13 mouse cellular contexts compared by ENCODE assay signal in genomic region chr13:102064590-102065273, GRCm38 (mm10).
DNase-seq lines count a peak whose midpoint lies in the region; ATAC-seq lines count a peak whose summit lies in the region.
"Had no signal": no experiment of that assay in that cellular context is flagged by ENCODE, and none has a peak within 500 bp of the region (broad histone marks: within the 10 kb centered on the region; RNA-seq: fewer than 3 reads in every experiment).

No protein-coding gene starts in this region.

- DNase-seq in cerebellum, postnatal 10 days: peak; percentile 24 to 36
- DNase-seq in cerebellum, adult 9-11 months: no peak
- DNase-seq in left cerebral cortex, postnatal 4 days: peak; percentile 24
- no peak for DNase-seq in left cerebral cortex, postnatal 14 days (ENCODE audit: low spot score in 2 of 2)
- DNase-seq in intestine, embryonic 14.5 days (ENCODE audit: low spot score): peak; percentile 65
- DNase-seq in retina, postnatal 1 day: no peak
- no peak for DNase-seq in thymus, postnatal 0 days (ENCODE audit: low spot score)
- DNase-seq: cerebellum, postnatal 36 days; right cerebral cortex, postnatal 25 days had no signal

- no peak overlapping the region for H3K4me2 ChIP-seq in intestine, embryonic 14.5 days (ENCODE audit: low read length)
- H3K4me2 ChIP-seq: hindbrain, embryonic 15.5 days; limb, embryonic 12.5 days had no signal

- ATAC-seq in intestine, embryonic 14.5 days (replicated peaks; ENCODE audit: low FRiP score, low TSS enrichment, low read depth): peak; percentile 93
- peak; percentile 95 for ATAC-seq in megakaryocyte-erythroid progenitor cell, adult 5-6 weeks (replicated peaks; ENCODE audit: low FRiP score, low TSS enrichment, poor library complexity, severe bottlenecking)

- no peaks in the 10 kb centered on the region for H3K4me1 ChIP-seq in intestine, embryonic 14.5 days (replicated peaks; ENCODE audit: control insufficient read depth, insufficient read depth, low read length)
- H3K4me1 ChIP-seq: hindbrain, embryonic 15.5 days had no signal

- H3K4me3 ChIP-seq in intestine, embryonic 14.5 days (ENCODE audit: low read depth, low read length): no peak overlapping the region
- H3K4me3 ChIP-seq: hindbrain, embryonic 15.5 days; limb, embryonic 12.5 days had no signal

- intact Hi-C loops in left cerebral cortex, postnatal 4 days (cut with DNase I): no loop called here
- intact Hi-C loops in left cerebral cortex, postnatal 14 days (cut with DNase I): no loop called here

- no peak overlapping the region for H3K27ac ChIP-seq in intestine, embryonic 14.5 days (ENCODE audit: low read depth)
- H3K27ac ChIP-seq: hindbrain, embryonic 15.5 days; limb, embryonic 12.5 days had no signal

- H3K36me3 ChIP-seq in intestine, embryonic 14.5 days (ENCODE audit: control insufficient read depth, insufficient read depth, low read length): no peaks in the 10 kb centered on the region
- H3K36me3 ChIP-seq: G1E; hindbrain, embryonic 15.5 days; limb, embryonic 12.5 days had no signal

- no peak overlapping the region for H3K9ac ChIP-seq in intestine, embryonic 14.5 days (ENCODE audit: low read length)
- H3K9ac ChIP-seq: hindbrain, embryonic 15.5 days; limb, embryonic 12.5 days had no signal

- WGBS in intestine, embryonic 14.5 days: 27% methylated on average over 7 of the region's 7 CpGs

- no peaks in the 10 kb centered on the region for H3K9me3 ChIP-seq in intestine, embryonic 14.5 days (ENCODE audit: control insufficient read depth, low read length)
- H3K9me3 ChIP-seq: G1E; hindbrain, embryonic 15.5 days; limb, embryonic 12.5 days had no signal

- no peaks in the 10 kb centered on the region for H3K27me3 ChIP-seq in intestine, embryonic 14.5 days (replicated peaks; ENCODE audit: control insufficient read depth, insufficient read depth, low read length)
- H3K27me3 ChIP-seq: hindbrain, embryonic 15.5 days had no signal

Comparison
In these comparisons a context has a peak if more than half of its experiments do, and no peak if none do; other contexts are left out.
1. DNase-seq: peak in cerebellum, postnatal 10 days (2 of 2), left cerebral cortex, postnatal 4 days (single experiment) and intestine, embryonic 14.5 days (single experiment); none in cerebellum, adult 9-11 months (single experiment), left cerebral cortex, postnatal 14 days (0 of 2), retina, postnatal 1 day (single experiment) and thymus, postnatal 0 days (single experiment).